Mouse (Mus musculus): ENCODE data around the gene Bola1.
"Not testable (repeated sequence)": the region's sequence is repeated elsewhere in the genome, so short reads cannot be mapped to it uniquely, and the experiment has no call there.

The Bola1 gene

DNA sequence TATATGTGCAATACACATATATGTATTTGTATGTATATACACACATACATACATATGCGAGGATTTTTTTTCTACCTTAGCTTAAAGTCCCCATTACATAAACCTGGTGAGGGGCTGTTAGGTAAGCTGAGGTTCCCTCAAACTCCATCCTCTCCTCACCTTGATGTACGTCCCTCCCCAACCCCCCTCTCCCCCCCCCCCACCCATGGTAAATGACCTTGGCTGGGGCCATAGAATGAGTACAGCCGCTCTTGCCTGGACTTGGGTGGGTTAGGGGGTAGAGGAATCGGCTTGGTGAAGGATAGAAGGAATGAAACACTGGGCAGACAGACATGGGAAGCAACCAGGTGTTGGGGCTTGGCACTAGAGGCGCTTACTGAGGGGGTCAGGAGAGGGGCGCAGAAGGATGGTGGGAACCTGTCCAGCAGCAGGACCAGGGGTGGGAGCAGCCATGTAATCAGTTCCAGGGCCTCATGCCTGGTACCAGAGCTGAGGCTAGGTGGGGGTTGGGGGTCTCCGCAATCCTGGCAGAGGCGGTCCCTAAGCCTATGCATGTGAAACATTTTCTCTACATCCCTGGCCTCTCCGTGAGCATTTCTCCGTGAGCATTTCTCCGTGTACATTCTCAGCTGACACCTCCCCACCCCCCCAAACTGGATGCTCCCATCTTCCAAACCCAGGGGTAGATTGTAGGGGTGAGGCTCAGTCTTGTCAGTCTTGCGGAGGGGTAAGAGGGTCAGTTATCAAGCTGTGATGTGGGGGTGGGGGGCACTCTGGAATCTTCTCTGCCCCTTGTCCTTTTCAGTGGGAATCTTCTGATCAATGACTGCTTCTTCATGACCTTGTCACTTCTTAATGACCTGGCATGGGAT lies 37.8 kb downstream of the Bola1 start:
- DNase-seq (ENCODE audit: low read depth, low spot score), result peak; percentile 87

DNA sequence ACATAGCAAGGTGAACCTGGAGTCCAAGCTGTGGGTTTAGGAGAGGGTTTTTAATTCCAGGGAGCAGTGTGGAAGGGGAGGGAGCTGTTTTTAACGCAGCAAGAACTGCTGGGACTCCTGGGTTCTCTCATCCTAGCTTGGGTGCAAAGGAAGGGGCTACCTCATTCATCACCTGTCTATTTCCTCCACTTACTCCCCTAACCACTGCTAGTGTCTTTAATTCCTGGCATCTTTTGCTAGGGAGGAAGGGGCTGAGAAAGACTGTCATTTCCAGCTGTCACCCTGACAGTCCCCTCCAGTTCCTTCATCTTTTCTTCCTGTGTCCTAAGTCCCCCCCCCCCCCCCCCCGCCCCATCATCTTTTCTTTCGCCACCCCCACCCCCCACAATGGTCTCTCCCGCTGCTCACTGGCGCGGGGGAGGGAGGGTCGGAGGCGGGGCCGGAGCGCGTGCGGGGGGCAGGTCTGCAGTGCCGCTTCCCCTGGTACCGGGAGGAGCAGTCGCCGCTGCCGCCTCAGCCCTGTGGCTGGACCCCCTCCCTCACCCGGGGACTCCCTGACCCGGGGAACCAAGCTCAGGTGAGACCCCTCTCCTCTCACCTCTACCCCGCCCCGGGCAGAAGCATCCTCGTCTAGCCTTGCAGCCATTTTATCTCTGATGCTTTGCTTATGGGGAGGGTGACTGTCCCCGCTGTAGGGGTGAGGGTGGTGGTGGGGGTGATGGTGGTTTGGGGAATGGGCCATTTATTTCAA lies 38.6 kb downstream of the Bola1 start, which contains the start of gene Sv2a:
Sv2a (plus strand) TSS at position 425 of the 751 bp plus-strand sequence.
- peak; percentile 90 for DNase-seq (ENCODE audit: low read depth, low spot score)

DNA sequence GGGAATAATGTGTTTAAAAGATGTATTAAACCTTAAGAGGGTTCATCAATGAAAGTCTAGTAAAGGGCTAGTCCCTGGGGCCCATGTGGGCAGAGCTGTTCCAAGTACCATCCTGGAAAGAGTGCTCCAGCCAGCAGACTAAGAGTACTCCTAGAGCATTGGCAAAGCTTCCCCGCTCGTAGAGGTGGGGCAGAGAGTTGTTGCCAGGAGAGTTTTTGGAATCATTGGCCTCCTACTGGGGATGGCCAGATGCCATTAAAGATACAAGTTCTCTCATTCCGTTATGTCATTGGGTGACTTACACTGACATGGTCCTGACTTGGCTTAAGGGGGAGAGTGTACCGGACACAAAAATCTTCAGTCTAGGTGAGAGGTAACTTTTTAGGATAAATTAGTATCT lies 40.0 kb downstream of the Bola1 start:
- DNase-seq (ENCODE audit: low read depth, low spot score), result peak; percentile 54

DNA sequence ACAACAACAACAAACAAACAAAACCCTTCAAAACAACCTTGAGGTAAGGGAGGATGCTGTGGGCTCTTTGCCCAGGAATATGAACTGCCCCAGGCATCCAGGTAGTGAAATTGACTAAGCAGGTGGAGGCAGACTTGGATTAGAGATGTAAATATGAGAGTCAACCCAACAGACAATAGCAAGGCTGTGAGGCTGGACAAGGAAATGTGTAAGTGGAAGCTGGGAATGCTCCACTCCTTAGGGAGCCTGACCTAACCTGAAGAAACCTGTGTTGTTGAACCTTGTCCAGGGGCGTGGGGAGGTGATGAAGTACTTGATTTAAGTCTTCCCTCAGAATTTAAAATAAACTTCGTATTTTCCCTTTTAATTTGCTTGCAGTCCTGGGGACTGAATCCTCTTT lies 40.6 kb downstream of the Bola1 start:
- no peak for DNase-seq (ENCODE audit: low read depth, low spot score)

DNA sequence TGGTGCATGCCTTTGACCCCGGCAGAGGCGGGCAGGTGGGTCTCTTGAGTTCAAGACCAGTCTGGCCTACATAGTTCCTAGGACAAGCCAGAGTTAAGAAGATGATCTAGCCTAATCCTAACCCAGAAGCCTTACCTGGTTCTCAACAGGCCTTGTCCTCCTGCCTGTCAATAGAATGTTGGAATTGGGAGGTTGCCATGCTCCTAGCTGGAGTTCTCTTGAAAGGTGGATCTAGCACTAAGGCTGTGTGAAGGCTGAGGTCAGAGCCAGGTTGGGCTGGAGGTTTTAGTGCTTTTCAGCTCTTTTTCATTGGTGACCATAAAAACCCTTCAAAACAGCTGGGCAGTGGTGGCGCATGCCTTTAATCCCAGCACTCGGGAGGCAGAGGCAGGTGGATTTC lies 41.1 kb downstream of the Bola1 start:
- DNase-seq (ENCODE audit: low read depth, low spot score), result no peak

DNA sequence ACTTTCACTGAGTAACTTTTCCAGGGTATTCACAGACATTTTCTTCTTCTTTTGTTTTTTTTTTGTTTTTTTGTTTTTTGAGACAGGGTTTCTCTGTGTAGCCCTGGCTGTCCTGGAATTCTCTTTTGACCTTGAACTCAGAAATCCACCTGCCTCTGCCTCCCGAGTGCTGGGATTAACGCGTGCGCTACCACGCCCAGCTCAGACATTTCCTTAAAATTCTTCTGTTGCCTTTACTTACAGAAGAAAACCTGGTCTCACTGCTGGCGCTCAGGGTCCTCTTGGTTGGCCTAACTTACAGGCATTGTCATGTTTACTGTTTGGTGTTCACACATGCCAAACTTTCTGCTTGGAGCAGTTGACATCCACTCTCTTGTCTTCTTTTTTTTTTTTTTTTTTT lies 44.3 kb downstream of the Bola1 start:
- no peak for DNase-seq (ENCODE audit: low read depth, low spot score)

DNA sequence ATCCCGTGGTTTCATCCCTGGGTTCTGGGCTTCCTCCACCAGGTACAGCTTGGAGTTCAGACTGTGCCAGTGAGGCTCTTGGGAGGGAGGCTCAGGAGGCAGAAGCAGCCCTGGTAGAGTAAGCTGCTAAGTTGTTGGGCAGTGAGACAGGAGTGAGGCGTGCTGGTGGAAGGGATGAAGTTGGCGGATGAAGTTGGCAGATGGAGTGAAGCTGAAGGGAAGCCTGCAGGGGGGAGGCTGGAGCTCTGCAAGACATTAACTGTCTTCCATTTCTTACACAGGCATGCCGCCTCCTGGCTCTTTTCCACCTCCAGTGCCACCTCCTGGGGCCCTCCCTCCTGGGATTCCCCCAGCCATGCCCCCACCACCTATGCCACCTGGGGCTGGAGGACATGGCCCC lies 45.5 kb downstream of the Bola1 start:
- not testable (repeated sequence) for DNase-seq (ENCODE audit: low read depth, low spot score)

DNA sequence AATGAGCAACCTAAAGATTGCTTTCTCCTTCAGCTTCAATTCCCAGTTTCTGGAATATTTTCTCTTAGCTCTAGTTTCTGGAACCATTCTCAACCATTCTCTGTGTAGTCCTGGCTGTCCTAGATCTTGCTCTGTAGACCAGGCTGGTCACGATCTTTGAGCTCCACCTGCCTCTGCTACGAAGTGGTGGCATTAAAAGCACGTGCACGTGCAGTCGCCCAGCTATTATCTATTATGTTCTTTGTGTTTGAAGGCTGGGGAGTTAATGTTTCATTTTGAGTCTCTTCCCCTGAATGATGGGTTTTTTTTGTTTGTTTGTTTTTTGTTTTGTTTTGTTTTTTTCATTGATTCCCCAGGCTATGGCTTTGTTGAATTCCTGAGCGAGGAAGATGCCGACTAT lies 46.3 kb downstream of the Bola1 start:
- DNase-seq (ENCODE audit: low read depth, low spot score), result no peak

DNA sequence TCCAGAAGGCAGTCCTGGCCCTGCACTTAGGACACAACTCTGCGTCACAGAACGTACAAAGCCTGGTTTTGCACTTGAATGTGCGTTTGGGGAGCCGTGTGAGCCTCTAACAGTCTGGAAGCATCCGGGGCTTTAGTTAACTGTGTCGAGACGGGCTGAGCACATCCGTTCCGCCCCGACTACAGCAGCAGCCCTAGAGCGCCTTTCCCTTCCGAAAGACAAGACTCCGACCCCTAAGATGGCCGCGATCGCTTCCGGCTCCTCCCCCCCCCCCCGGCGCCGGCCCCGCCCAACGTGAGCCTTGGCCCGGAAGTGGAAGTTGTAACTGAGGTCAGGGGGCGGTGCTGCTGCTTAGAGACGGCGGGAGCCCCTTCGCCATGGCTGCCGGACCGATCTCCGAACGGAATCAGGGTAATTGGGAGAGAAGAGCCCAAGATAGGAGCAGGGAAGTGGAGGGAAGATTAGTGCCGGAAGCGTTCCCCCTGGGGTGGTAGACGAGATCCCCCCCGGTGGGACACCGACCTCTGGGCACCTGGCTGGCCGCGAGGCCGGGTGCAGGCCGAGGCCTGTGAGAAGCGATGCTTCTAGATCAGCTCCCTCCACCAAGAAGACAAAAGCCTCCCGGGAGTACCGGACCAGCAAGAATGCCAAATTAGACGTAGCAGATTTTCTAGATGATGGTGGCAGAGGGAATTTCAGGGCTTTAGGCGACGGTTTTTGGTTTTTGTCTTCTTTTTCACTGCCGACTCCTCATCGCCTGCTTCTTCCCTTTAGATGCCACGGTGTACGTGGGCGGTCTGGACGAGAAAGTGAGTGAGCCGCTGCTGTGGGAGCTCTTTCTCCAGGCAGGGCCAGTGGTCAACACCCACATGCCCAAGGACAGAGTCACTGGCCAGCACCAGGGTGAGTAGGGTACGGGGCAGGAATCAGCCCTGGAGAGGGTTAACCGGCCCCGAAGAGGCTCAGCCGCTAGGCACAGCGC lies 47.0 kb downstream of the Bola1 start, which contains the start of gene Sf3b4:
Sf3b4 (plus strand) TSS at position 136 of the 982 bp plus-strand sequence.
- DNase-seq (ENCODE audit: low read depth, low spot score), result peak; percentile 96

DNA sequence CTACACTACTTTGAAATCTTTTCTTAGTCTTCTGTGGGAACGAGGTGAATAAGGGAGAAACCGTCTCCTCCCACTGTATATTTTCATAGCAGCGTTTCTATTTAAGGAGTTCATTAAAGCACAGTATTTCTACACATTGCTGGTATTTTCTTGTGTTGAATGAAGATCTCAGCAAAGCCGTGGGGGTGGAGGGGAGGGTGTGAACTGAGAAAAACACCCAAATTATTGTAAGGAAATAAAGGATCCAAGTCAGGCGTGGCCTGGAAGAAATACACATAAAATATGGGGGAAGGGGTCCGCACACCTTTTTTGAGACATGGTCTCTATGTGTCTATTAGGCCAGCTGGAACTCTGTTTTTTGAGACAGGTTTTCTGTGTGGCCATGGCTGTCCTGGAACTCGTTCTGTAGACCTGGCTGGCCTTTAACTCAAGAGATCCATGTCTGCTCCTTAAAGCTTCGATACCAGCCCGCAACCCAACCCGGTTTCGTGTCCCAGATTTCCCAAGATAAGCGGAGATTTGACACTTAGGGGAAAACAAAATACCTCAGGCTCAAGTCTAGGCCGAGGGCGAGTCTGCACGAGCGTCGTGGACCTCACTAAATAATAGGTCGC lies 47.8 kb downstream of the Bola1 start:
- peak; percentile 71 for DNase-seq (ENCODE audit: low read depth, low spot score)

DNA sequence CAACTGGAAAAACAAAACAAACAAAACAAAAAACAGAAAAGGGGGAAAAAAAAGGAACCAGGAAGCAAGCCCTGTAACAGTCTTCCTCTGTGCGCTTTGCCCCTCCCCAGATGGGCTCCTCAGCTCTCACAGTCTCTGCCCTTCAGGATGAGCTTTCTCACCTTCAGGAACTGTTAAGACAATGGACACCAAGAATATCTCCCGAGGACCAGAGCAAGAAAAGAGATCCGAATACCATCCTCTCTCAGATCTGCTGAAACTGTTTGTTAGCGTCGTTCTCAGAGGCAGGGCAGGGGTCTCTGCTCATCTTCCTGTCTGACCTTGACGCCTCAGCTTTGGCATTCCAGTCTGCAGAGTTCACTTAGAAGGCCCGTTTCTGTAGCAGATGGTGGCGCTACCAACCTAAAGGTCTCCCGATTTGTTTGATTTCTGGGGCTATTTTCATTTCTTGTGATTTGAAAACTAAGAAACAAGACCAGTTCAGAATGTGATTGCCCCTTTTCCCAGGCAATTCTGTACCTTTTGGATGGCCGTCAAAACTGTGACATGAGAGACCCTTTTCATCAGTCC lies 48.4 kb downstream of the Bola1 start:
- DNase-seq (ENCODE audit: low read depth, low spot score), result no peak

DNA sequence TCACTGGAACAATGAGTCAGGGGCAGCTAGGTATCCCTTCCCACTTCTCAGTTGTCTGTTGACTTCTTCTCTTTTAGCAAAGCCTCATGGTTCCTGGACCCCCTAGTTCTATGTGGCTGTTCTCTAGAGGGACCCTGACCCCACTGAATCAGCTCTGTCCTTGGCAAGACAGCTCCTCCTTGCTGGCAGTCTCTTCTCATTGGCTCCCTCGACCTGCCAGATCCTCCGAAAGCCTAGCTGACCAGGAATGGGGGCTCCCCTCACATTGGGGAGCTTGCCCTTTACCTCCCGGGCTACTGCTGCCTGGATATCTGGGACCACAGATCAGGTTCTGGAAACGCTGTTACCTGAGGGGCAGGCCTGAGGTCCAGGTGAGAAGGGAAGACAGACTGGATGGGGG lies 49.2 kb downstream of the Bola1 start:
- DNase-seq (ENCODE audit: low read depth, low spot score), result no peak

DNA sequence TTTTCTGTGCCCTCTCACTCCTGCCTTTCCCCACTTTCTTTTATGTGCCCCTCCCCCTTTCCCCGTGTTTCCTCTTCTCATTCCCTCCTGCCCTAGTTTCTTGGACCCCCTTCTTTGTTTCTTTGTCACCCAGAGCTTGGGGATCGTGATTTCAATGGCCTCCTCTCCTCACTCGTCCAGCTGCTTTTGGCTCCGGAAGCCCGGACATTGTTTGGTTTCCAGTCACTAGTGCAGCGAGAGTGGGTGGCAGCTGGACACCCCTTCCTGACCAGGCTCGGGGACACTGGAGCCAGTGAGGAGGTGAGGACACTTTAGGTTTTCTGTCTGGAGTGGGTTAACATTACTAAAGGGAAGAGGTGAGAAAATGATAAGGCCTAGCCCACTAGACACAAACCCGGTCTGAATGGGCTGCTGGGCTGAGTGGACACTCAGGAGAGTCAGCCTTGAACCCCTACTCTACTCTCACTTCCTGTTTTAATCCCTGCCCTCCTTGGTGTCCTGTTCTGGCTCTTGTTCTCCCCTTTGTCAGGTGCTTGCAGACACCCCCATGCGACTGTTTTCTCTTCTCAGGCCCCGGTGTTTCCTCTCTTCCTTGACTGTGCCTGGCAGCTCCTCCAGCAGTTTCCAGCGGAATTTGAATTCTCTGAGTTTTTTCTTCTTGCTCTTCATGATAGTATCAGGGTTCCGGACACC lies 50.9 kb downstream of the Bola1 start:
- no peak for DNase-seq (ENCODE audit: low read depth, low spot score)

DNA sequence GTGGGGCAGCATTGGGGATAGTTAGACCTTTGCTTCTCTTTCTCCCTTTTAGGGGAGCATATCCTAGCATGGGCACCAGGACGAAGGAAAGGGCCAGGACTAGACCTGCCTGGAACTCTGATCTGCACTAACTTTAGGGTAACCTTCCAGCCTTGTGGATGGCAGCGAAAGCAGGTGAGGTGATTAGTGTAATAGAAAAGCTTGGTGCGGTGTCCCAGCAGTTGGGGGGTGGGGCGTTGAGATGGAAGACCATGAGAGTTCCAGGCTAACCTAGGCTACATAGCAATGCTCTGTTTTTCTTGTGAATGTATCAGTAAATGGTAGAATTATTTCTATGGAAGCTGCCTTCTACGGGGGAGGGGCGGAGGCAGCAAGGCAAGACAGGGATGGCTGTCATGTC lies 56.5 kb downstream of the Bola1 start:
- DNase-seq (ENCODE audit: low read depth, low spot score), result no peak

DNA sequence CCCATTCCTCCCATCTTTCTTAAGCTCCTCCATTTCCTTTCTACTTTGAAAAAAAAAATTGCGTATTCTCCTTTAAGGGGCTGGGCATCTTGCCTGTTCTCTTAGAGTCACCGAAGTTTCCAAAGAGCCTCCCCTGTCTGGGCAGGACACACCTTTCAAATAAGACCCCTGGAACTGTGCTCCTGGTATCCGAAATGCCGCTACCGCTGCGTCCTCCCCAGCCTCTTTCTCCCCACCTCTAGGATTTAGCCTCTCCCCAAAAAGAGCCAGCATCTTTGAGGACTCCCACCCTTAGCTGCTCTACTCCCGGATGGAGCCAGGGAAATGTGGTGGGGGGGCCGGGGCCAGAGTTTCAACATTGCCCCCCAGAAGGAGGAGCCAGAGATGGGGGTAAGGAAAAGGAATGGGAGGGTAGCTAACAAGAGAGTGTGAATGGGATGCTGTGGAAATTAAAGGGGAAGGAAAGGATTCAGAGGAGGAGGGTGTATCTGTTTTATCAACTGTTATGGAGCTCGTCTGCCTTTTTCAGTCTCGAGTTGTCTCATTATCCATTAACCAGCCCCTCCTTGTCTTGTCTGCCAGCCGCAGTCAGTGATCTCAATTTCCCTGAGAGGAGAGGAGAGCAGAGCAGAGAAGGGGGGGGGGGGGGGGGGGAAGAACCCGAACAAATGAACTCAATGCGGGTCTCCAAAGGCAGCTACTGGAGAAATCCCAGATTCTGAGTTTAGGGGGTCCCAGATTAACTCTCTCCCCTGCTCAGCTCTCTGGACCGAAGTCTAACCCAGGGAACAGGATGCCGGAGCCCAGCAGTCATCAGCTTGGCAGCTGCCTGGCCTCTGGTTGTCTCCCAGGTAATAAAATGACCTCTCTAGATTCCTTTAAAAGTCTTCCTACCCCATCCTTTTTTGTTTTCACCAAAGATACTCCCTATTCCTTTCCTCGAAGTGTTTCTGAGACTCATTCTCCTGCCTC lies 57.4 kb downstream of the Bola1 start, which contains the start of gene Mtmr11:
Mtmr11 (plus strand) TSS at position 136 of the 972 bp plus-strand sequence.
- peak; percentile 59 for DNase-seq (ENCODE audit: low read depth, low spot score)

DNA sequence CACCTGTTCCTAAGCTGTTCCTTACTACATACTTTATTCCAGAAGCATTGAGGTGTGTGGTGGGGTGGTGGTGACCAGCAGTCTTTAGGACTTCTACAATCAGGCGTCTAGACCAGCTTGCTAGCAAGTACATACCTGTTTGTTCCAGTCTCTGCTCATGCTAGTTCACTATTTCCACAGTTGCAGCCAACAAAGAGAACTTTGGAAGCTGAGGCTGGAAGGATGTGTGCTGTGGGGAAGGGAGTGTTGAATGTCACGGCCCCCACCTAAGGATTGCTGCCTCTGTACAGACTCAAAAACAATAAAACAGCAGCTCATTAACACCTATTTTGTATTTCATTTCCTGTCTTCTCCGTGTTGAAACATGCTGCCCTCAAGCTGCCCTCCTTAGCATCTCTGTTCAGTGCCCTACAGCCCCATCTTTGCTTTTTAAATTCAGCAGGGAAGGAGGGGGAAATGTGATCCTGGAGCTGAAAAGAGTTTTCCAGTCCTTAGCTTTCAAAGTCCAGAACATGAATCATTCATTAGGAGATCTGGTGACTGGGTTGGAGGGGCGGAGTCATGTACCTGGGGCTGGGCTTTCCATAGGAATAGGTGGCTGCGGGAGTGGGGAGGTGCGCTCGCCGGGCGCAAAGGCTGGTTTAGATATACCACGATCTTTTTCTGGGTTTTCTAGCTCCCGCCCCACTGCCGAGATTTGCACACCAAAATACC lies 58.5 kb downstream of the Bola1 start:
- peak; percentile 91 for DNase-seq (ENCODE audit: low read depth, low spot score)

DNA sequence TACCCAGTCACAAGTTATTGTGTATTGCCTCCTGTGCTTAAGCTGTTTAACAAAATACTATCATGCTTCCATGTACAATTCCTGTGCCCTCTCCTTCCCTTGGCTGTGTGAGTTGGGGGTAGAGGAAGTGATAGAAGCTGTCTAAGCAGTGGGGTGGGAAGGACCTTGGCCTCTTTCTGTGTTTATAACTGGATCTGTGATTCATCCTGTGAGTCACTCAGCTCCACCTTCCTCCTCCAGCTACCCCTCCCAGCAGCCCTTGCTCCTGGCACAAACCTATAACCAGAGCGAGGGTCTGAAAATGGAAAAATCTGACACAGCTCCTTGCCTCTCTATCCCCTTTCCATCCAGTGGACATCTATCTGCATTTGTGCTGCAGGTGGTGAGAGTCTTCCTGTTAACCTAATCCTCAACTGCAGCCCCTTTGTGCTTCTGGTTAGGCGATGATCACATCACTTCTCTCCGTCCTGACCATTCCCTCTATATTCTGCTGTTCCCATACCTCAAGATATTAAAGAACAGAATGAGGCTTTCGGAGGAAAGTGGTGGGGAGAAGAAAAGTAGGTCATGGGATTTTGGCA lies 59.2 kb downstream of the Bola1 start:
- DNase-seq (ENCODE audit: low read depth, low spot score), result peak; percentile 96

DNA sequence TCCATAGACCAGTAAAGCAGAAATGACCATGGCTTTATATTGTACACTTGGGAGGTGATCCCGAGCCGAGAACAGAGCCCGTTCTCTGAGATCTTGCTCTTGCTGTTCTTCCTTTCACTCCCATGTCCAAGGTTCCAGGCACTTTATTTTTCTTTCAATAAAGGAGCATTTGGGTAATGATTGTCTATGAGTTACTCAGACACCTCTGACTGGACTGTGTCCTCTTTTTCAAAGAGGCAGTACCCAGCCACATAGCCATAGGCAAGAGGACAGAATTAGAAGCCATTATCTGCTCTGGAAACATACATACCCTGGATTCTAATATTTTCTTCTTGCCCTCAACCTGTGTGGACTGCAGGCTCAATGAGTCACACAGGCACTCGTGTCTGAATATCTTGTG lies 59.7 kb downstream of the Bola1 start:
- no peak for DNase-seq (ENCODE audit: low read depth, low spot score)

Measured in brain, adult 2 months (tissue).